Mouse (Mus musculus) hindbrain, postnatal 0 days (tissue): ENCODE measurements at regions not wholly inside any gene's neighbourhood (a gene's known extent, or its start where the extent isn't known, plus 50 kb on each side); places are given as distances from the start of the nearest gene placed in this dataset.

Experiments
- ATAC-seq: fragments of 200-750 bp; cut with Nextera tagmentation; 2 replicates; pipeline ENCODE4 v1.8.0; 2017; ENCODE audit warnings: mild to moderate bottlenecking, moderate TSS enrichment, moderate library complexity
- DNase-seq: peaks from one replicate; pipeline ENCODE4 v3.0.0-alpha.2; 2015; ENCODE audit warnings: low spot score
- H3K27ac ChIP-seq: fragments of 300-500 bp; sonication (generic); 2 replicates; pipeline ENCODE4 v1.5.1; 2014; ENCODE audit warnings: mild to moderate bottlenecking
- H3K27me3 ChIP-seq: fragments of 300-500 bp; sonication (generic); 2 replicates; pipeline ENCODE4 v1.6.1; 2014; ENCODE audit warnings: low read length, mixed read lengths; ENCODE audit not compliant: insufficient read depth
- H3K36me3 ChIP-seq: fragments of 300-500 bp; sonication (generic); 2 replicates; pipeline ENCODE4 v1.6.1; 2014; ENCODE audit warnings: low read length, mixed read lengths; ENCODE audit not compliant: insufficient read depth
- H3K4me1 ChIP-seq: fragments of 300-500 bp; sonication (generic); 2 replicates; pipeline ENCODE4 v1.6.1; 2014; ENCODE audit warnings: antibody characterized with exemption, low read length, mixed read lengths; ENCODE audit not compliant: insufficient read depth
- H3K4me2 ChIP-seq: fragments of 300-500 bp; sonication (generic); 2 replicates; pipeline ENCODE4 v1.6.1; 2014; ENCODE audit warnings: low read depth, mild to moderate bottlenecking, low read length, moderate library complexity, mixed read lengths
- H3K4me3 ChIP-seq: fragments of 300-500 bp; sonication (generic); 2 replicates; pipeline ENCODE4 v1.5.1; 2014; ENCODE audit warnings: low read length
- H3K9ac ChIP-seq: fragments of 300-500 bp; sonication (generic); replicated peaks from 2 replicates; pipeline ENCODE4 v1.6.1; 2014; ENCODE audit warnings: mild to moderate bottlenecking, low read length, moderate library complexity, mixed read lengths
- H3K9me3 ChIP-seq: fragments of 300-500 bp; sonication (generic); 2 replicates; pipeline ENCODE4 v1.6.1; 2016; ENCODE audit warnings: low read length, mixed read lengths
- CTCF ChIP-seq: IDR thresholded peaks from 2 replicates; pipeline ENCODE4 v1.5.1; 2016; ENCODE audit warnings: antibody characterized with exemption, control low read depth, low read depth
- WGBS: fragments of 180-500 bp; shearing (Covaris S2); extraction: QIAGEN DNeasy Blood & Tissue Kit; methylation state at CpG from one replicate; pipeline ENCODE4 v1.1.7; 2014; 5-methylcytosine and 5-hydroxymethylcytosine counted together

GRCm38 (mm10) chr12:68849616-68850140, 309.3 kb downstream of the Rps29 start:
- no peak overlapping the region for H3K27ac ChIP-seq
- H3K4me2 ChIP-seq = no peak overlapping the region
- no peaks in the 10 kb centered on the region for H3K27me3 ChIP-seq
- 51% methylated on average over 9 of the region's 9 CpGs for WGBS
- no peak for ATAC-seq
- no peak overlapping the region for H3K4me3 ChIP-seq
- TF ChIP-seq CTCF = no peak
- H3K9me3 ChIP-seq = no peaks in the 10 kb centered on the region
- H3K4me1 ChIP-seq = no peaks in the 10 kb centered on the region
- DNase-seq = peak; percentile 8
- no peak overlapping the region for H3K9ac ChIP-seq
- H3K36me3 ChIP-seq = no peaks in the 10 kb centered on the region

- Histone ChIP-seq H3K9me3 (no peaks in the 10 kb centered on the region), H3K4me1 (no peaks in the 10 kb centered on the region), H3K4me3 (no peak overlapping the region), H3K36me3 (no peaks in the 10 kb centered on the region), H3K27me3 (no peaks in the 10 kb centered on the region), H3K9ac (no peak overlapping the region), H3K27ac (no peak overlapping the region), H3K4me2 (no peak overlapping the region)
- WGBS = 94% methylated on average over 8 of the region's 8 CpGs
- DNase-seq = no peak
- ATAC-seq = no peak
- TF ChIP-seq CTCF = no peak
Measured at GRCm38 (mm10) chr12:68840815-68841214, 318.2 kb downstream of the Rps29 start.

GRCm38 (mm10) chr12:68840156-68840555, 318.8 kb downstream of the Rps29 start:
- Histone ChIP-seq H3K27ac (no peak overlapping the region), H3K9me3 (no peaks in the 10 kb centered on the region), H3K36me3 (no peaks in the 10 kb centered on the region), H3K4me1 (no peaks in the 10 kb centered on the region), H3K9ac (no peak overlapping the region), H3K27me3 (no peaks in the 10 kb centered on the region), H3K4me3 (no peak overlapping the region), H3K4me2 (no peak overlapping the region)
- WGBS = 86% methylated on average over 2 of the region's 2 CpGs
- DNase-seq = no peak
- TF ChIP-seq CTCF = no peak
- ATAC-seq = no peak

GRCm38 (mm10) chr12:68836023-68836422, 323.0 kb downstream of the Rps29 start:
- no peak for DNase-seq
- Histone ChIP-seq H3K4me3 (no peak overlapping the region), H3K4me1 (no peaks in the 10 kb centered on the region), H3K4me2 (no peak overlapping the region), H3K9me3 (no peaks in the 10 kb centered on the region), H3K9ac (no peak overlapping the region), H3K27ac (no peak overlapping the region), H3K27me3 (no peaks in the 10 kb centered on the region), H3K36me3 (no peaks in the 10 kb centered on the region)
- WGBS = 87% methylated on average over 3 of the region's 3 CpGs
- ATAC-seq = no peak
- no peak for TF ChIP-seq CTCF

- no peaks in the 10 kb centered on the region for H3K27me3 ChIP-seq
- no peak overlapping the region for H3K4me3 ChIP-seq
- ATAC-seq = no peak
- no peaks in the 10 kb centered on the region for H3K36me3 ChIP-seq
- H3K27ac ChIP-seq = no peak overlapping the region
- no peak for TF ChIP-seq CTCF
- no peak overlapping the region for H3K9ac ChIP-seq
- no peak overlapping the region for H3K4me2 ChIP-seq
- WGBS = 79% methylated on average over 3 of the region's 4 CpGs
- no peaks in the 10 kb centered on the region for H3K9me3 ChIP-seq
- DNase-seq = no peak
- H3K4me1 ChIP-seq = no peaks in the 10 kb centered on the region
Measured at GRCm38 (mm10) chr12:68833914-68834313, 325.1 kb downstream of the Rps29 start.

GRCm38 (mm10) chr12:68829404-68829803, 329.6 kb downstream of the Rps29 start:
- no peak overlapping the region for H3K4me3 ChIP-seq
- WGBS = 79% methylated on average over 3 of the region's 3 CpGs
- no peak for ATAC-seq

GRCm38 (mm10) chr12:68827549-68828249, 331.3 kb downstream of the Rps29 start:
- Histone ChIP-seq H3K4me2 (no peak overlapping the region), H3K36me3 (no peaks in the 10 kb centered on the region), H3K27me3 (no peaks in the 10 kb centered on the region), H3K4me3 (no peak overlapping the region), H3K27ac (no peak overlapping the region), H3K9ac (no peak overlapping the region), H3K4me1 (no peaks in the 10 kb centered on the region), H3K9me3 (no peaks in the 10 kb centered on the region)
- WGBS = 52% methylated on average over 9 of the region's 9 CpGs
- peak; percentile 6 for DNase-seq
- peak; percentile 64 for ATAC-seq
- TF ChIP-seq CTCF = no peak

More at GRCm38 (mm10) chr12:68829404-68829803, 329.6 kb downstream of the Rps29 start:
- Histone ChIP-seq H3K9me3 (no peaks in the 10 kb centered on the region), H3K27me3 (no peaks in the 10 kb centered on the region), H3K27ac (no peak overlapping the region), H3K36me3 (no peaks in the 10 kb centered on the region), H3K4me1 (no peaks in the 10 kb centered on the region), H3K9ac (no peak overlapping the region), H3K4me2 (no peak overlapping the region)
- no peak for TF ChIP-seq CTCF
- DNase-seq = no peak
